Mouse (Mus musculus): ENCODE results near the gene Pax5. TPM values are rescaled to one million over a fixed set of nuclear protein-coding genes. Genes with fewer than 3 reads are reported as not detected.

The Pax5 gene
- total RNA-seq, 2 experiments from 2014 or later, result 0.18 to 0.71 TPM

DNA sequence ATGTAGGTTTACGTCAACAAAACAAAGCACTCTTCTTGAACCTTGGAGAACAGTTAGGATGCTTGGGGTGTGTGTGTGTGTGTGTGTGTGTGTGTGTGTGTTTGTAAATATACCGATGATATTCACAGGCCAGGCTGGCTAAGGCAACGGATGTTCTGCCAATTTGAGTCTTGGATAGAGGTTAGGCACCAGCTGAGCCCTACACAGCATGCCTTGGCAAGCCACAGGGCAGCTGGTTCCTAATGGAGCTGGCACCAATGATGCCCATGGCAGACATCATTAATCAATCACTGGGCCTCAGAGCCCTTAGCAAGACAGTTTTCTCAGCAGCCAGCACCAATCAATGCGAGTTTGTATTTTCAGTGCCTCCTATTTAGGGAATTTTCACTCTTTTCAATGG, 173.5 kb downstream of the Pax5 start:
- no peak for DNase-seq

GRCm38 (mm10) chr4:44535646-44536045, 174.6 kb downstream of the Pax5 start:
- DNase-seq, result no peak

GRCm38 (mm10) chr4:44533286-44533685, 177.0 kb downstream of the Pax5 start:
- DNase-seq, result no peak

DNA sequence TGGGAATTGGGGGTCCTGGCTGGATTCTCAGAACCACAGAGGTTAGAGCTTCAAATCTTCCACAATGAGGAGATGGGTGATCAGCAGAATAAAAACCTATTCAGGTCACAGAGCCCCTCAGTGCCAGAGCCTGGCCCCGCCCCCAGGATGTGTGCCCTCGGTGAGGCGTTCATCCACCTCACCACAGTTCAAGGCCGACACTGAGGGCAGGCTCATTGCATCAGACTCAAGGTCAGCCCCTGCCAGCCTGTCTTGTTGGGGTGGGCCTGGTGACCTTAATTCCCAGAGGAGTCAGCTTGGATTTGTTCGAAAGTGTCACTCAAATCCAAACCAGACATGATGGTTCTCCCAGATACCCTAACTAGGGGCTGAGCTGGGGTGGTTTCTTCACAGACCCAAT, 177.6 kb downstream of the Pax5 start:
- DNase-seq, result no peak

DNA sequence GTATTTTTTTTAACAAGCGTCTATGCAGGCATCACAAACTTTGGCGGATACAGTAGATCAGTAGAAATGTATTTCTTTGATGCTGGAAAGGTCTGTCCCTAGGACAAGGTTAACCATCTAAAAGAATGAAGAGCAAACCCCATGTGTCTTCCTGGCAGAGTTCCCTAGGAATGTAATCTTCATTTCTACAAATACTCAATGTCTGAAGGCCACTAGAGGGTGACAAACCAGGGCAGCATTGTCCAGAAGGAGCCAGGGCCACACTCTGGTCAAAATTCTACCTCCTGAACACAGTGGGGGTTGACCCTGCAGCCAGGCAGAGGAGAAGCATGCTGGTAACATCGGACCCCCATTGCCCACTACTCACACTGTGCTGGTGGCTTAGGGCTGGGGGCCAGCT, 185.0 kb downstream of the Pax5 start:
- no peak for DNase-seq

DNA sequence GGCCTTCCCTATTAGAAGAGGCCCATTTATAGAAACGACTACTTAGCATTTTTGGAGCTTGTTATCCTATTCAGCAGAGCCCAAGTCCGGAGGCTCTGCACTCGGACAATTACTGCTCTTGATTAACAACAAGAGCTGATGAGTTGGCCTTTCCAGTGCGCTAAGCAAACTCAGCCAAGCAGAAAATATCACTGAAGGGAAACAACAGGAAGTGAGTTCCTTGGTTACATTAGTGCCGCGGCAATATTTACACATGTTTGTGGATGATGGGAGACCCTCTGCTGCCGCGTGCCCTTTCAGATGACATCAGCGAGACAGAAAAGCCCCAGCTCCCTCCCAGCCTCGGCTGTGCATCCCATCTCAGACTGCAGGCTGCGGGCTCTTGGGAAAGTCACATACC, 191.4 kb downstream of the Pax5 start:
- no peak for DNase-seq

- no peak for DNase-seq
These were observed 196.3 kb downstream of the Pax5 start for GRCm38 (mm10) chr4:44513981-44514380.

DNA sequence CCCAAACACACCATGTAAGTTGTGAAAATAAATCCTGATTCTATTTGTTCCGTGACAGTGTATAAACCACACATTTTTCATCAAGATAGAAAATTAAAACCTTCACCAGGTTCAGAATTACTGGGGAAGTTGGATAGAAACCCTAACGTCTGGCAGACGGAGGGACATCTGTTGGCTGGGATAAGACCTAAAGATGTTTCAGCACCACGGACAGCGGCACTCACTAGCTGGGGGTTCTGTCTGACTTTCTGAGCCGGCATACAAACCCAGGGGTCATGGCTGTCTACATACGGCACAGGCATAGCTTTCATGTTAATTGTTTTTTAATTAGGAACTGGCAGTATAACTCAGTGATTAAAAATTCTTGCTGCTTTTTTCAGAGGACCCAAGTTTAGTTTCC, 198.6 kb downstream of the Pax5 start:
- peak; percentile 76 for DNase-seq

- no peak for DNase-seq
These were observed 201.7 kb downstream of the Pax5 start for GRCm38 (mm10) chr4:44508386-44509226.

GRCm38 (mm10) chr4:44507861-44508260, 202.4 kb downstream of the Pax5 start:
- DNase-seq, result no peak

DNA sequence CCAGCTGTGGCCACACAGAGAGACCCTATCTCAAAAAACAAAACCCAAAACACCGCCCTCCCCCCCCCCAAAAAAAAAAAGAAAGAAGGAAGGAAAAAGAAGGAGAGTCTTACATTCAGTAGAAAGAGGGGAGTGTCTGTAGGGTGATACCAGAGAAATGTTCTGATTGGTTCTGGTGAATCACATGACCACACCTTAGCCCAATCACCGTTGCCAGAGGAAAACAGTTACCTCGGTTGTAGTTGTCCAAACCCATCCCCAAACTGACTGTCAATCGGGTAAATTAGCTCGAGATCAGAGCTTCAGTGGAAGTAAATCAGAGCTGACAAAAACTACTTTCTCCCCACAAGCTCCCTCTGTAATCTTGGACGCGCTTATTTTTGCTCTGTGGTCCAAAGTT, 205.3 kb downstream of the Pax5 start:
- no peak for DNase-seq

GRCm38 (mm10) chr4:44502196-44502867, 208.0 kb downstream of the Pax5 start:
- DNase-seq, result no peak

- no peak for DNase-seq
These were observed 212.1 kb downstream of the Pax5 start for GRCm38 (mm10) chr4:44498156-44498555.

- no peak for DNase-seq
These were observed 214.5 kb downstream of the Pax5 start for GRCm38 (mm10) chr4:44495836-44496235.

- DNase-seq, result no peak
These were observed 216.5 kb downstream of the Pax5 start for GRCm38 (mm10) chr4:44493756-44494155.

GRCm38 (mm10) chr4:44490872-44491271, 219.4 kb downstream of the Pax5 start:
- DNase-seq, result no peak

DNA sequence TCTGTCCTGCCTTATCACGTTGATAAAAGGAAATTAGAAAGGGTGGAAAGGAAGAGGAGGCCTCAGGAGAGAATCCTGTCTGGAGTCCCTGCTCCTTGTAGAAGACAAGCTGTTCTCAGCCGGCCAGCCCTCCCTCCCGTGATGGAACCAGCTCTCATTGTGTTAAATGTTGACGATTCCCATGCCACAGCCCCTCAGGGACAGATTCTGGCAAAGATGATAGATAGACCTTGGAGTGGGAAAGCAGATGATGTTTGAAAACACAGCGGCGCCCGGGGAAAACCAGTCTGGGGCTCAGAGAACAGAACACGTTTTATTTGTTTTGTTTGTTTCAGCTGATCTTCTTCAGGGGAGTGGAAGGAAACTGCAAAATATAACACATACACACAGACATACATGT, 221.6 kb downstream of the Pax5 start:
- DNase-seq, result no peak

- DNase-seq, result peak; percentile 16
These were observed 222.1 kb downstream of the Pax5 start for GRCm38 (mm10) chr4:44488219-44488618.

- DNase-seq, result no peak
These were observed 227.4 kb downstream of the Pax5 start for GRCm38 (mm10) chr4:44482851-44483250.

DNA sequence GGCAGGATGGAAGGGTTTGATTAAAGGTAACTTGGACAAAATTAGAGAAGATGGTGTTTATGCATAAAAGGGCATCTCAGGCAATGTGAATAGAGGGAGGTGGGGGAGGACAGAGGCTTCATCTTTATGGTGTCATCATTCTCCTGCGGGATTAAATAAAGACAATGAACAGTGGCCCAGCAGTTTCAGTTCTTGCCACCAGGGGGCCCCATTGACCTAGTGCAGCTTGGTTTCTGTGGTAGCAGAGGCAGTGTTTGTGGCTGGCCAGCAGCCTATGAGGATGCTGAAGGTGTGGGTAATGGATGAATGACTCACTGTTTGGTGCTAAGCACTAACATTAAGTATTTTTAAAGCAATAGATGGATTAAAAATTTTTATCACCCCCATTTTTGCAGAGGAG, 230.5 kb downstream of the Pax5 start:
- DNase-seq, result no peak
